Mouse (Mus musculus): ENCODE data around the gene Trpm6. TPM values are rescaled to one million over a fixed set of nuclear protein-coding genes. Genes with fewer than 3 reads are reported as not detected.

Trpm6 gene
- polyA plus RNA-seq, 1 experiment = 1.9 TPM

DNA sequence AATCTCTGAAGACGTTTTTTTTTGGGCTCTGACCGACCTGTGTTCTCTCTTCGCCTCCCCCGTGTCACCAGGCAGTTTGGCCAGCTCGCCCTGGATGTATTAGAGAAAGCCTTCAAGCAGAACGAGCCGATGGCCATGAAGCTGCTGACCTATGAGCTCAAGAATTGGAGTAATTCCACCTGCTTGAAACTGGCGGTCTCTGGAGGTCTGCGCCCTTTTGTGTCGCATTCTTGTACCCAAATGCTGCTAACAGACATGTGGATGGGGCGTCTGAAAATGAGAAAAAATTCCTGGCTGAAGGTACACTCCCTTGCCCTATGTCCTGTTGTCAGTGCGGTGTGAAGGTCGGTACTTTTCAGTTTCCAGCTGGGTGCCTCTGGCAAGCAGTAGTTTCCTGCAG lies 65.4 kb downstream of the Trpm6 start:
- H3K27me3 ChIP-seq (replicated peaks; ENCODE audit: control insufficient read depth, insufficient read depth, low read length) = no peaks in the 10 kb centered on the region
- peak overlapping the region; percentile 13; the same call in 1 of the 2 replicates for H3K4me3 ChIP-seq (ENCODE audit: insufficient read depth, low read depth, low read length)
- WGBS = 19% methylated on average over 13 of the region's 13 CpGs
- TF ChIP-seq CTCF (conservative IDR thresholded peaks at IDR 0.05; ENCODE audit: insufficient read depth, insufficient read length, low read depth, low read length) = no peak
- no peak for TF ChIP-seq POLR2A (IDR thresholded peaks at IDR 0.05; ENCODE audit: low read depth, low read length)
- H3K27ac ChIP-seq (ENCODE audit: insufficient read depth, low read depth, low read length) = peak overlapping the region; percentile 37; the same call in 1 of the 2 replicates
- peak; percentile 75 for DNase-seq
- H3K4me1 ChIP-seq (ENCODE audit: control insufficient read depth, insufficient read depth, low read length) = peaks cover 3% of the 10 kb centered on the region; the same call in 1 of the 2 replicates
- no peaks in the 10 kb centered on the region for H3K36me3 ChIP-seq (ENCODE audit: control insufficient read depth, insufficient read depth, low read length)

DNA sequence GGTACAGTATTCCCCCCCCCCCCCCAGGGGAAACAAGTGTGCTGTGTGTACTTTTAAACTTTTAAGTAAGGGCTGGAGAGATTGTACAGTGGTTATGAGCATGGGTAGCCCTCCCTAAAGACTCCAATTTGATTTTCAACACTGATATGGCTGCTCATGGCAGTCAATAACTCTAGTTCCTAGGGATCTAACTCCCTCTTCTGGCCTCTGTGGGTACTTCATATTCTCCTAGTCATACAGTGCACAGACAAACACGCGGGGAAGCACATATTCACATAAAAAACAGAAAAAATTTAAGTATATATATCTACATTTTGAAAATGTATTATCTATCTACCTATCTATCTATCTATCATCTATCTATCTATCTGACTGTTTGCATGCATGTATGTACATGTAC lies 67.6 kb downstream of the Trpm6 start:
- no peaks in the 10 kb centered on the region for H3K27me3 ChIP-seq (replicated peaks; ENCODE audit: control insufficient read depth, insufficient read depth, low read length)
- no peak for DNase-seq
- H3K4me1 ChIP-seq (ENCODE audit: control insufficient read depth, insufficient read depth, low read length) = peaks cover 3% of the 10 kb centered on the region; the same call in 1 of the 2 replicates
- no peak overlapping the region for H3K4me3 ChIP-seq (ENCODE audit: insufficient read depth, low read depth, low read length)
- no peaks in the 10 kb centered on the region for H3K36me3 ChIP-seq (ENCODE audit: control insufficient read depth, insufficient read depth, low read length)
- TF ChIP-seq POLR2A (IDR thresholded peaks at IDR 0.05; ENCODE audit: low read depth, low read length) (no peak), CTCF (conservative IDR thresholded peaks at IDR 0.05; ENCODE audit: insufficient read depth, insufficient read length, low read depth, low read length) (no peak)
- WGBS = 86% methylated on average over 2 of the region's 2 CpGs
- no peak overlapping the region for H3K27ac ChIP-seq (ENCODE audit: insufficient read depth, low read depth, low read length)

DNA sequence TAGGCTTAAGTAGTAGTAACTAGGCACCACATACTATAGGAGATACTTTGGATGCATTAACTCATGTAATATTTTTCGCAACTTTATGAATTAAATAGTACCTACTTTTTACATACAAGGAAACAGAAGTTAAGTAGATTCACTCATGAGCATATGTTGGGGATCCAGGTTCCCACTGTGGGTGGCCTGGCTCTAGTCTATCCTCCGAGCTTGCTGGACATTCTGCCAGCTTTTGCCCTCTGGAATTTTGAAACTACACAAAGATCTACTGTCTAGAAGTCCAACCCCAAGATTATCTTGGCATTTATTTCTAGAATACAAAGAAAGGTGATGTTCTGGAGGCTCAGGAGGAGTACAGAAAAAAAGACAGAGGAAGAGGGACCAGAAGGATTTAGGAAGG lies 78.8 kb downstream of the Trpm6 start:
- TF ChIP-seq CTCF (conservative IDR thresholded peaks at IDR 0.05; ENCODE audit: insufficient read depth, insufficient read length, low read depth, low read length) = no peak
- TF ChIP-seq POLR2A (IDR thresholded peaks at IDR 0.05; ENCODE audit: low read depth, low read length) = no peak
- H3K27ac ChIP-seq (ENCODE audit: insufficient read depth, low read depth, low read length) = no peak overlapping the region
- WGBS = 78% methylated on average over 2 of the region's 2 CpGs
- no peak for DNase-seq
- H3K4me3 ChIP-seq (ENCODE audit: insufficient read depth, low read depth, low read length) = no peak overlapping the region
- no peaks in the 10 kb centered on the region for H3K27me3 ChIP-seq (replicated peaks; ENCODE audit: control insufficient read depth, insufficient read depth, low read length)
- no peaks in the 10 kb centered on the region for H3K4me1 ChIP-seq (ENCODE audit: control insufficient read depth, insufficient read depth, low read length)
- no peaks in the 10 kb centered on the region for H3K36me3 ChIP-seq (ENCODE audit: control insufficient read depth, insufficient read depth, low read length)

DNA sequence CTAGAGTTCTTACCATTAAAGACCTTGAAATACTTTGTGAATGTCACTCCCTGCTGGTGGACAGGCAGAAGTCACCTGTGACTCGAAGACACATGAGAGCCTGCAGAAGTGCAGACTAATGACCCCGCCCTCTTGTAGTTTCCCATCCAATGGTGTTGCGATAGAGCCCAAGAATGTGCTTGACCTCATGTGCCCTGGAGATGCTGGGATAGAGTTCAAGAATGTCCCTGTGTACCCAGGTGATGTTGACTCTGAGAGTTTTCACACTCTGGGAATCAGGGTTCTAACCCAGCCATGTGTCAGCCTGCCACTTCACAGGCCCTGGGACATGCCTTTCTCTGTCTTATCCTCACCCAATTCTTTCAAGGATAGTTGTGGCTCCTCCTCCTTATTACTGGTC lies 81.4 kb downstream of the Trpm6 start:
- TF ChIP-seq POLR2A (IDR thresholded peaks at IDR 0.05; ENCODE audit: low read depth, low read length) = no peak
- no peak for TF ChIP-seq CTCF (conservative IDR thresholded peaks at IDR 0.05; ENCODE audit: insufficient read depth, insufficient read length, low read depth, low read length)
- Histone ChIP-seq H3K4me1 (ENCODE audit: control insufficient read depth, insufficient read depth, low read length) (no peaks in the 10 kb centered on the region), H3K27ac (ENCODE audit: insufficient read depth, low read depth, low read length) (no peak overlapping the region), H3K36me3 (ENCODE audit: control insufficient read depth, insufficient read depth, low read length) (no peaks in the 10 kb centered on the region), H3K4me3 (ENCODE audit: insufficient read depth, low read depth, low read length) (no peak overlapping the region), H3K27me3 (replicated peaks; ENCODE audit: control insufficient read depth, insufficient read depth, low read length) (no peaks in the 10 kb centered on the region)
- WGBS = 68% methylated on average over 3 of the region's 3 CpGs
- no peak for DNase-seq

DNA sequence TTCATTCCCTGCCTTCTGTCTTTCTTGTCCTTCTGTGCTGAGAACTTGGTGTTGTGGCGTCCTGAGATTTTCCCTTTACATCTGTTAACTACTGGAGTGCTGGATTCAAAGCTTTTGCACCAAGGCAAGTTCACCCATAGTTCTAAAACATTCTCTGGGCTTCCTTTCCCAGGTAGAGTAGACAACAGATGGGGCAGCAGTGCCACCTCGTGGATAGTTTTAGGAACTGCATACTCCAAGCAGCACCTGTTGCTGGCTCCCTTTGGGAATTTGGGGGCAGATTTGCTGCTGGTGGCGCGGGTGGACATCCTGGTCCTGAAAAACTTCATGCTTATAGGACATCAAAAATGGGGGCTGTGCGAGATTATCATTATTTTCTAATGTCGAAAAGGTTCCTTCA lies 85.2 kb downstream of the Trpm6 start:
- WGBS = 7% methylated on average over 6 of the region's 6 CpGs
- TF ChIP-seq CTCF (conservative IDR thresholded peaks at IDR 0.05; ENCODE audit: insufficient read depth, insufficient read length, low read depth, low read length) = peak; percentile 89
- TF ChIP-seq POLR2A (IDR thresholded peaks at IDR 0.05; ENCODE audit: low read depth, low read length) = no peak
- peak; percentile 60 for DNase-seq

DNA sequence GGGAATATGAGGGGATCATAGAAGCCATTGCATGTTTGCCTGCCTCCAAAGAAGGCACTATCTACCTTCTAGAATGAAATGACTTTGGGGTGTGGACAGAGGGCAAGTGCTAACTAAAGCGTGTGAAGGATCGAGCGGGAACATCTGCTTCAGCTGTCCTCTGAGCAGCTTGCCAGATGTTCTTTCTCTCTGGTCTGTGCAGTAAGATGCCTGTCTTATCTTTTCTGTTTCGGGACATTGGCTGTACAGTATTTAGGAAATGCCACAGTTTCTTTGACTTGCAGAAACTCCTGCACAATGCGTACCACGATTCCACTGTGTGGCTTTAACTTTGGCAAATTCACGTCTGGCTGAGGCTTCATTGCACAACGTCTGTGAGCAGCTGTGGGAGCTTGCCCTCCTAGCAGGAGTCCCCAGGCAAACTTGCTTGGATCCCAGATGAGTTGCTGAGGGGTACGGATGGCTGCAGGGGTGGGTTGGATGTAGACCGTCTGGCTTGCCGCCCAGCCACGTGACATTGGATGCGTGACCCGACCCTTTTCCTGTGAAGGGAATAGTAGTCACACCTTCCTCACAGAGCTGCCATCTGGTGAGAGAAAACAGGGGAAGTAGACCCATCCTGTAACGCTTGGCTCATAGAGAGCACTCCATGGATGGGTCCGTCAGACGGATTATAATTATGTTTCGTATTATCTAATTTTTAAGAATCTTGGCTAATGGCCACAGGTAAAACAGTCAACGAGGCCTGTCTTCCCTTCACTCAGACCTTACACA lies 92.2 kb downstream of the Trpm6 start:
- DNase-seq = no peak
- no peak overlapping the region for H3K4me3 ChIP-seq (ENCODE audit: insufficient read depth, low read depth, low read length)
- no peak overlapping the region for H3K27ac ChIP-seq (ENCODE audit: insufficient read depth, low read depth, low read length)
- no peaks in the 10 kb centered on the region for H3K4me1 ChIP-seq (ENCODE audit: control insufficient read depth, insufficient read depth, low read length)
- no peaks in the 10 kb centered on the region for H3K36me3 ChIP-seq (ENCODE audit: control insufficient read depth, insufficient read depth, low read length)
- TF ChIP-seq CTCF (conservative IDR thresholded peaks at IDR 0.05; ENCODE audit: insufficient read depth, insufficient read length, low read depth, low read length) = no peak
- no peak for TF ChIP-seq POLR2A (IDR thresholded peaks at IDR 0.05; ENCODE audit: low read depth, low read length)
- 62% methylated on average over 19 of the region's 19 CpGs for WGBS
- no peaks in the 10 kb centered on the region for H3K27me3 ChIP-seq (replicated peaks; ENCODE audit: control insufficient read depth, insufficient read depth, low read length)

More for the DNA sequence above, 85.2 kb downstream of the Trpm6 start:
- H3K27ac ChIP-seq (ENCODE audit: insufficient read depth, low read depth, low read length) = no peak overlapping the region
- no peaks in the 10 kb centered on the region for H3K4me1 ChIP-seq (ENCODE audit: control insufficient read depth, insufficient read depth, low read length)
- no peaks in the 10 kb centered on the region for H3K27me3 ChIP-seq (replicated peaks; ENCODE audit: control insufficient read depth, insufficient read depth, low read length)
- H3K4me3 ChIP-seq (ENCODE audit: insufficient read depth, low read depth, low read length) = no peak overlapping the region
- H3K36me3 ChIP-seq (ENCODE audit: control insufficient read depth, insufficient read depth, low read length) = no peaks in the 10 kb centered on the region

DNA sequence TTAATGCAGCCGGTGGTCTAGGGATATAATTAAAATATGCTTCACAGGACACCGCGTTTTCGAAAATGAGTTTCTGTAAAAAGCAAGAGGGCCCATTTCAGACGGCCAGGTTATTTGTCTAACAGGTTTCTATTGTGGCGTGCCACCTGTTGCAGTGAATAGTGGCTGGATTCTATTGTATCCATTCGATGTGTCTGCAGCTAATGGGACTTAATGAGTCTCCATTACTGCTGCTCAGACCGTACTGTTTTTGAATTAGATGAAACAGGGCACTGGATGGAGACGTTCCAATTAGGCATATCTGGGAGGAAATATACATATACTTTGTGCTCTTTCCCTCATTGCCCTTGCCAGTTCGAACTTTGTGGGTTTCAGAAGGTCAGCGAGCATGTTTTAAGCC lies 92.8 kb downstream of the Trpm6 start:
- no peaks in the 10 kb centered on the region for H3K27me3 ChIP-seq (replicated peaks; ENCODE audit: control insufficient read depth, insufficient read depth, low read length)
- H3K4me3 ChIP-seq (ENCODE audit: insufficient read depth, low read depth, low read length) = no peak overlapping the region
- no peak overlapping the region for H3K27ac ChIP-seq (ENCODE audit: insufficient read depth, low read depth, low read length)
- no peaks in the 10 kb centered on the region for H3K36me3 ChIP-seq (ENCODE audit: control insufficient read depth, insufficient read depth, low read length)
- no peak for DNase-seq
- 85% methylated on average over 11 of the region's 11 CpGs for WGBS
- H3K4me1 ChIP-seq (ENCODE audit: control insufficient read depth, insufficient read depth, low read length) = no peaks in the 10 kb centered on the region
- no peak for TF ChIP-seq POLR2A (IDR thresholded peaks at IDR 0.05; ENCODE audit: low read depth, low read length)
- no peak for TF ChIP-seq CTCF (conservative IDR thresholded peaks at IDR 0.05; ENCODE audit: insufficient read depth, insufficient read length, low read depth, low read length)
